Mouse (Mus musculus) midbrain, embryonic 10.5 days (tissue): Measurements from ENCODE around the gene C130074G19Rik. TPM values are rescaled to one million over a fixed set of nuclear protein-coding genes. Genes with fewer than 3 reads are reported as not detected.

Source experiments
- DNase-seq: peaks from one replicate; pipeline ENCODE4 v3.0.0-alpha.2; 2017; ENCODE audit warnings: low spot score
- H3K27ac ChIP-seq: fragments of 300-500 bp; sonication (generic); replicated peaks from 2 replicates; pipeline ENCODE4 v1.5.1; 2016; ENCODE audit warnings: mild to moderate bottlenecking
- H3K27me3 ChIP-seq: fragments of 300-500 bp; sonication (generic); 2 replicates; pipeline ENCODE4 v1.6.1; 2016; ENCODE audit warnings: low read depth, mild to moderate bottlenecking; ENCODE audit not compliant: poor library complexity, severe bottlenecking
- H3K36me3 ChIP-seq: fragments of 300-500 bp; sonication (generic); 2 replicates; pipeline ENCODE4 v1.6.1; 2016; ENCODE audit warnings: mild to moderate bottlenecking, moderate library complexity
- H3K4me1 ChIP-seq: fragments of 300-500 bp; sonication (generic); 2 replicates; pipeline ENCODE4 v1.6.1; 2016
- H3K4me3 ChIP-seq: fragments of 300-500 bp; sonication (generic); 2 replicates; pipeline ENCODE4 v1.5.1; 2016; ENCODE audit warnings: mild to moderate bottlenecking, moderate library complexity
- H3K9me3 ChIP-seq: fragments of 300-500 bp; sonication (generic); replicated peaks from 2 replicates; pipeline ENCODE4 v1.6.1; 2016; ENCODE audit warnings: mild to moderate bottlenecking
- WGBS: fragments of 180-500 bp; shearing (Covaris S2); methylation state at CpG from one replicate; pipeline ENCODE4 v1.1.7; 2016; 5-methylcytosine and 5-hydroxymethylcytosine counted together
- polyA plus RNA-seq: library from polyadenylated mRNA; unstranded; fragments of >200 nt; fragmentation: Nextera tagmentation; extraction: Ambion mirVana; gene quantifications from 2 replicates; pipeline ENCODE4 v1.2.1, GENCODE M21; 2016

C130074G19Rik gene
- polyA plus RNA-seq, 1 experiment from 2014 or later, result 0.62 TPM

DNA sequence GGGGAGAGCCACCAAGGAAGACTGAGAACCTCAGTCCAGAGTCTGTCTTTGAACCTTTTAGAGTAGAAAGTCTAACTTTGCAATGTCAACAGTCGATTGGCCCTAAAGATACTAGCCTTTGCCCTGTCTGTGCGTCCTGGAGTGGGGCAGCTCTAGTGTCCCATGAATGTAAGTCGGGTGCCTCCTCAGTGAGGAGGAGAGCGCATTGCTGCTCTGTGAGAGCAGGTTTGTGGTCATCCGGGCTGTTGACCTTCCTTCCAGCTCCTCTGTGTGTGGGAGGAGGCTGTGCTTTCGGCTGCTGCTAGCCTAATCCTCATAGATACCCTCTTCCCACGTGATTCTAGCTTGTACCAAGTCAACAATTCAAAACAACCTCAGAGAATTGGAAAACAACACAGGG lies 31.9 kb downstream of the C130074G19Rik start:
- peaks cover 52% of the 10 kb centered on the region for H3K27me3 ChIP-seq
- no peaks in the 10 kb centered on the region for H3K36me3 ChIP-seq
- no peak for DNase-seq
- H3K4me1 ChIP-seq, result peaks cover 28% of the 10 kb centered on the region
- H3K9me3 ChIP-seq, result no peaks in the 10 kb centered on the region
- WGBS, result 42% methylated on average over 7 of the region's 7 CpGs
- no peak overlapping the region for H3K27ac ChIP-seq
- no peak overlapping the region for H3K4me3 ChIP-seq

- Histone ChIP-seq H3K4me1 (peaks cover 33% of the 10 kb centered on the region), H3K27ac (no peak overlapping the region), H3K9me3 (no peaks in the 10 kb centered on the region), H3K4me3 (no peak overlapping the region), H3K27me3 (peaks cover 61% of the 10 kb centered on the region), H3K36me3 (no peaks in the 10 kb centered on the region)
- DNase-seq, result no peak
- whole genome bisulfite sequencing, result 65% methylated on average over 3 of the region's 3 CpGs
These were observed 36.0 kb downstream of the C130074G19Rik start for GRCm38 (mm10) chr1:184846973-184847372.

GRCm38 (mm10) chr1:184846092-184846750 lies 36.8 kb downstream of the C130074G19Rik start, which contains the start of gene Marc2:
Gene Marc2 (minus strand): TSS chr1:184846451.
- peaks cover 54% of the 10 kb centered on the region for H3K27me3 ChIP-seq
- H3K27ac ChIP-seq, result peak within 1 kb of the TSS; percentile 88
- peaks cover 25% of the 10 kb centered on the region for H3K4me1 ChIP-seq
- H3K36me3 ChIP-seq, result no peaks in the 10 kb centered on the region
- whole genome bisulfite sequencing, result 5% methylated on average over 18 of the region's 18 CpGs
- peak within 1 kb of the TSS; percentile 90 for H3K4me3 ChIP-seq
- no peaks in the 10 kb centered on the region for H3K9me3 ChIP-seq
- DNase-seq, result no peak

DNA sequence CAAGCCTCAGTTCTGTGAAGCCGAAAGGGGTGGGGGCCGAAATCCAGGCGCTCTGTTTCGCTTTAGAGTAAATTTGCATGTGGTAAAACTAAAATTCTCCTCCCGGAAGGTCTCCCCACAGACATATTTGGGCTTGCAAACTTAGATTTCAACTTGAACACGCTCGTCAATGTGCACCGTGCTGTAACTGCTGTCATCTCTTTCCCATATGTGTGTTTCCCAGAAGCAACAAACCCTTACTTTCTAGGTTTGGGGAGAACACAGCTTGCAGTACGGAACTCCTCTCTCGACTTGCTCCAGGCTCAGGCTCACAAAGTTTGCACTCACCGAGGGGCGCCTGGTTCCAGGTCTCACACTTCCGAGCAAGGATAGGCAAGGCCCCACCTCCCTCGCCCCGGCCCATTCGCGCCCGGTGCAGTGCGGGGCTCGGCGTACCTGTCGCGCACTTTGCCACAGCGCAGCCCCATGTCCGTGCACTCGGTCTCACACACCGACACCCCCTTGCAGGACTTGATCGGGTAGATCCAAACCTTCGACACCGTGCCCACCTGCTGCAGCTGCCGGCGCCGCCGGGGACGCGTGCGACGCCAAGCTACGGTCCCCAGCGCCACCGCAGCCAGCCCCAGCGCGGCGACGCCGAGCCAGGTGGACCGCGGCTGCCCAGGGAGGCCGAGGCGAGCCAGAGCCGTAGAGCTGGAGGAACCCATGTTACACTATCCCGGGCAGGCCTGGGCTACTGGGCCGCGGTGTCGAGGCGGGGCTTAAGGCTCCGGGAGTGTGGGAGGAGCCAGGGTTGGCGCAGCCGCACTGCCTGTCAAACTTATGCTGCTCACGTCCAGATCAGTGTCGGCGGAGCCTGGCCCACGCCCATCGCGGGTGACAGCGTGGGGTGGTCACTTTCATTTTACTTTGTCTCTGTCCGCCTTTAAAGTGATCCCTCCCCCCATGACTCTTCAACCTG lies 37.6 kb downstream of the C130074G19Rik start:
- under 1% methylated on average over 67 of the region's 67 CpGs for WGBS
- H3K9me3 ChIP-seq, result no peaks in the 10 kb centered on the region
- H3K4me1 ChIP-seq, result peaks cover 23% of the 10 kb centered on the region
- H3K36me3 ChIP-seq, result peaks cover 3% of the 10 kb centered on the region
- H3K27ac ChIP-seq, result peak overlapping the region; percentile 88
- H3K27me3 ChIP-seq, result peaks cover 50% of the 10 kb centered on the region
- peak; percentile 86 for DNase-seq
- peak overlapping the region; percentile 90 for H3K4me3 ChIP-seq

- 24% methylated on average over 15 of the region's 15 CpGs for WGBS
- DNase-seq, result no peak
- H3K4me1 ChIP-seq, result peaks cover 23% of the 10 kb centered on the region
- H3K36me3 ChIP-seq, result peaks cover 8% of the 10 kb centered on the region
- peaks cover 43% of the 10 kb centered on the region for H3K27me3 ChIP-seq
- H3K9me3 ChIP-seq, result no peaks in the 10 kb centered on the region
- H3K4me3 ChIP-seq, result peak overlapping the region; percentile 90
- peak overlapping the region; percentile 88 for H3K27ac ChIP-seq
These were observed 38.5 kb downstream of the C130074G19Rik start for GRCm38 (mm10) chr1:184844326-184845066.

DNA sequence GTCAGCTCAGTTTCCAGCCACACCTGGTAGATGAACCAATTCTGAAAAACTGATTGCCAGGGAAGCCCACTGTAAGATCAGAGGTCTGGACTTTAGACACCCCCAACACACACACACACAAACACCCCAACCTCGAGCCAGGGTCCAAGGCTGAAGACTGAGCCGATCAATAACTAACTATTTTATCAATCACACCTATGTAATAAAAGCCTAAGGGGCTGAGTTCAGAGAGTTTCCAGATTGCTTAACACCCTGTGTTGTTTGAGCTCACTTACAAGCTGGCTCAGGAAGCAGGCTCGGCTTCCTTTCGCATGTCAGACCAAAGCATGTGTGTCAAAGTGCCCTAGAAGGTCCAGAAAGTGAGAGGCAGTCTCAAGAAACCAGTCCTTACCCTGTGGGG lies 45.4 kb downstream of the C130074G19Rik start:
- no peak for DNase-seq
- Histone ChIP-seq H3K4me1 (no peaks in the 10 kb centered on the region), H3K27ac (no peak overlapping the region), H3K27me3 (no peaks in the 10 kb centered on the region), H3K4me3 (no peak overlapping the region), H3K36me3 (peaks cover 21% of the 10 kb centered on the region), H3K9me3 (no peaks in the 10 kb centered on the region)
- WGBS, result 89% methylated on average over 4 of the region's 4 CpGs

DNA sequence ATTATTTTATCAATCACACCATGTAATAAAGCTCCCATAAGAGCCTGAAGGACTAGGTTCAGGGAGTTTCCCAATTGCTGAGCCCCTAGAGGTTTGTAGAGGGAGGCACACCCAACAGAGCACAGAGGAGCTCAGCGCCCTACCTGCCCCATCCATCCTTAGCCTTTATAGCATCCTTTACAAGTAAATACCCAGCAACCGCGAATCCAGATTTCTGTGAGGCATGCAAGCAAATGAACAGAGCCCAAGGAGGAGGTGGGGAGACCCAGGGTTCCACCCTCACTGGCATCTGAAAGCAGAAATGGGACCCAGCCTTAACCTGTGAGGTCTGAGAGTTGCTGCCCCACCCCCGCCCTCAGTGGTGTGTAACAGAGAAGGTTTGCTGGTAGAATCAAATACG lies 46.7 kb downstream of the C130074G19Rik start:
- H3K4me1 ChIP-seq, result no peaks in the 10 kb centered on the region
- no peaks in the 10 kb centered on the region for H3K9me3 ChIP-seq
- H3K4me3 ChIP-seq, result no peak overlapping the region
- peaks cover 34% of the 10 kb centered on the region for H3K36me3 ChIP-seq
- H3K27me3 ChIP-seq, result no peaks in the 10 kb centered on the region
- WGBS, result 67% methylated on average over 5 of the region's 5 CpGs
- no peak overlapping the region for H3K27ac ChIP-seq
- no peak for DNase-seq

- Histone ChIP-seq H3K27me3 (no peaks in the 10 kb centered on the region), H3K4me1 (no peaks in the 10 kb centered on the region), H3K27ac (no peak overlapping the region), H3K9me3 (no peaks in the 10 kb centered on the region), H3K36me3 (peaks cover 48% of the 10 kb centered on the region), H3K4me3 (no peak overlapping the region)
- WGBS, result 92% methylated on average over 7 of the region's 7 CpGs
- DNase-seq, result no peak
These were observed 49.5 kb downstream of the C130074G19Rik start for GRCm38 (mm10) chr1:184833499-184833898.

GRCm38 (mm10) chr1:184832211-184832610 lies 50.8 kb downstream of the C130074G19Rik start:
- WGBS, result 85% methylated on average over 10 of the region's 10 CpGs
- no peaks in the 10 kb centered on the region for H3K27me3 ChIP-seq
- DNase-seq, result no peak
- peaks cover 4% of the 10 kb centered on the region for H3K4me1 ChIP-seq
- H3K9me3 ChIP-seq, result no peaks in the 10 kb centered on the region
- H3K36me3 ChIP-seq, result peaks cover 51% of the 10 kb centered on the region
- H3K27ac ChIP-seq, result no peak overlapping the region
- no peak overlapping the region for H3K4me3 ChIP-seq

DNA sequence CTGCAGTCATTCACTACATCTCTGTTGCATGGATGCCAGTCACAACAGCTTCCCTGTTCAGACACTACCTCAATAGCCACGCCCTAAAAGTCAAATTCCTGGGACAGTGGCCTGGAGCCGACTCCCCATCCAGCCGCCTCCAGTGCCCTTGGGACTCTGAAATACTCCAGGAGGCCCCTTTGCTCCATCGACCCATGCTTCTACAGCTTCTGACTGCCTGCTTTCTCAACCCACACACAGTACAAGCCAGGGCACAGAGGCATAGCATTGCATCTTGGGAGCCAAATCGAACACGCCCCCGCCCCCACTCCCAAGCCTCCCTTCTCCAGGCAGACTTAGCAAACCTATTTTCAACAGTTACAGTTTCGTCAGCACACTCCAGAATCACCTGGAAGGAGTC lies 53.1 kb downstream of the C130074G19Rik start:
- Histone ChIP-seq H3K36me3 (peaks cover 51% of the 10 kb centered on the region), H3K9me3 (no peaks in the 10 kb centered on the region), H3K4me3 (no peak overlapping the region), H3K27me3 (no peaks in the 10 kb centered on the region), H3K27ac (no peak overlapping the region), H3K4me1 (peaks cover 10% of the 10 kb centered on the region)
- WGBS, result 87% methylated on average over 8 of the region's 8 CpGs
- no peak for DNase-seq

DNA sequence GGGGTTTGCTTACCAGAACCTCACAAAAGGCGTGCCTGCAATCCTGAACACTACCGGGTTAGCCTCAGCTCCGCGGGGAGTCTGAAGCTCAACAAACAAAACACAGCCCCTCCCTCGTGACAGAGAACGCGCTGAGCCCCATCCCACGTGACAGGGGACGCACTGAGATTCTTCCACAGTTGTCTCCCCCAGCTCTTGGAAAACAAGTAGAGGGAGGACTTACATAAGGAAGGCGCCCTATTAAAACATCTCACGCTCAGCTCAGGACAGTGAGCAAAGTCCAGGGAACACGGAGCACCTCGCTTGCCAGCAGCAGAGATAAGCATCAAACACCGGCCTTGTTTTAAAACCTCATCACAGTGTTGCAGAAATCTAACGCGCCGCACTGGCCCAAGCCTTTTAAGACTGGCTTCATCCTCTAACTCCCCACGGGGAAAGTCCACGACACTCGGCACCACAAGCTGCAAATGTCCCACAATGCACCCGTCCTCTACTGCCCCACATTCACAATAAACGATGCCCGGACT lies 55.8 kb downstream of the C130074G19Rik start:
- Histone ChIP-seq H3K4me1 (peaks cover 25% of the 10 kb centered on the region), H3K27ac (peak overlapping the region; percentile 33; the same call in 1 of the 2 replicates), H3K4me3 (peak overlapping the region; percentile 34), H3K9me3 (no peaks in the 10 kb centered on the region), H3K27me3 (peaks cover 9% of the 10 kb centered on the region; the same call in 1 of the 2 replicates), H3K36me3 (peaks cover 34% of the 10 kb centered on the region)
- no peak for DNase-seq
- WGBS, result 28% methylated on average over 23 of the region's 23 CpGs

- H3K4me3 ChIP-seq, result 0 out of 2 replicates have a peak overlapping the region, but pooled peaks have one; percentile 18
- 27% methylated on average over 11 of the region's 11 CpGs for WGBS
- H3K27ac ChIP-seq, result no peak overlapping the region
- H3K9me3 ChIP-seq, result no peaks in the 10 kb centered on the region
- peaks cover 9% of the 10 kb centered on the region; the same call in 1 of the 2 replicates for H3K27me3 ChIP-seq
- DNase-seq, result peak; percentile 62
- H3K36me3 ChIP-seq, result peaks cover 22% of the 10 kb centered on the region
- H3K4me1 ChIP-seq, result peaks cover 25% of the 10 kb centered on the region
These were observed 57.9 kb downstream of the C130074G19Rik start for GRCm38 (mm10) chr1:184825093-184825492.
